Mouse (Mus musculus) kidney, adult 2 months (tissue): ENCODE measurements around the gene Osbpl3.

ENCODE experiments used
- CTCF ChIP-seq: fragments of 200-500 bp; conservative IDR thresholded peaks from 2 replicates; pipeline ENCODE4 v1.5.1; 2011; ENCODE audit warnings: low read depth, mild to moderate bottlenecking, control low read depth, low read length, moderate library complexity, mixed read lengths; ENCODE audit not compliant: insufficient read depth, insufficient read length
- POLR2A ChIP-seq: fragments of 200-500 bp; IDR thresholded peaks from one replicate; pipeline ENCODE4 v1.6.1; 2011; ENCODE audit warnings: low read depth, low read length, control low read depth

- TF ChIP-seq CTCF (no peak), POLR2A (no peak)
Measured at GRCm38 (mm10) chr6:50419518-50420290, 36.3 kb downstream of the Osbpl3 start.
